Mouse (Mus musculus) limb, embryonic 13.5 days (tissue): ENCODE measurements around the gene Plekhg5. TPM values are rescaled to one million over a fixed set of nuclear protein-coding genes. Genes with fewer than 3 reads are reported as not detected.
A peak's percentile ranks its signal among the peaks of the same experiment; 100 is the strongest.

Experiments
- ATAC-seq: fragments of 200-750 bp; cut with Nextera tagmentation; 2 replicates; pipeline ENCODE4 v1.8.0; 2017; ENCODE audit warnings: low read depth, moderate number of reproducible peaks, moderate TSS enrichment; ENCODE audit not compliant: low FRiP score
- H3K27ac ChIP-seq: fragments of 300-500 bp; sonication (generic); 2 replicates; pipeline ENCODE4 v1.5.1; 2015; ENCODE audit warnings: inconsistent platforms, mild to moderate bottlenecking, moderate library complexity
- H3K27me3 ChIP-seq: fragments of 300-500 bp; sonication (generic); 2 replicates; pipeline ENCODE4 v1.6.1; 2015; ENCODE audit warnings: mild to moderate bottlenecking, inconsistent platforms
- H3K36me3 ChIP-seq: fragments of 300-500 bp; sonication (generic); 2 replicates; pipeline ENCODE4 v1.6.1; 2015; ENCODE audit warnings: inconsistent platforms, mild to moderate bottlenecking, moderate library complexity
- H3K4me1 ChIP-seq: fragments of 300-500 bp; sonication (generic); 2 replicates; pipeline ENCODE4 v1.6.1; 2015; ENCODE audit warnings: inconsistent platforms
- H3K4me2 ChIP-seq: fragments of 300-500 bp; sonication (generic); replicated peaks from 2 replicates; pipeline ENCODE4 v1.6.1; 2015; ENCODE audit warnings: inconsistent platforms, mild to moderate bottlenecking, moderate library complexity
- H3K4me3 ChIP-seq: fragments of 300-500 bp; sonication (generic); 2 replicates; pipeline ENCODE4 v1.5.1; 2015; ENCODE audit warnings: moderate library complexity, mild to moderate bottlenecking, inconsistent platforms
- H3K9ac ChIP-seq: fragments of 300-500 bp; sonication (generic); 2 replicates; pipeline ENCODE4 v1.6.1; 2015; ENCODE audit warnings: mild to moderate bottlenecking, inconsistent platforms
- H3K9me3 ChIP-seq: fragments of 300-500 bp; sonication (generic); 2 replicates; pipeline ENCODE4 v1.6.1; 2016; ENCODE audit warnings: inconsistent platforms
- WGBS: fragments of 180-500 bp; shearing (Covaris S2); methylation state at CpG from one replicate; pipeline ENCODE4 v1.1.7; 2015; 5-methylcytosine and 5-hydroxymethylcytosine counted together
- polyA plus RNA-seq: library from polyadenylated mRNA; unstranded; fragments of >200 nt; fragmentation: Nextera tagmentation; extraction: Ambion mirVana; gene quantifications from 2 replicates; pipeline ENCODE4 v1.2.1, GENCODE M21; 2015

Plekhg5 gene
- polyA plus RNA-seq, 1 experiment from 2014 or later: 17.3 TPM

DNA sequence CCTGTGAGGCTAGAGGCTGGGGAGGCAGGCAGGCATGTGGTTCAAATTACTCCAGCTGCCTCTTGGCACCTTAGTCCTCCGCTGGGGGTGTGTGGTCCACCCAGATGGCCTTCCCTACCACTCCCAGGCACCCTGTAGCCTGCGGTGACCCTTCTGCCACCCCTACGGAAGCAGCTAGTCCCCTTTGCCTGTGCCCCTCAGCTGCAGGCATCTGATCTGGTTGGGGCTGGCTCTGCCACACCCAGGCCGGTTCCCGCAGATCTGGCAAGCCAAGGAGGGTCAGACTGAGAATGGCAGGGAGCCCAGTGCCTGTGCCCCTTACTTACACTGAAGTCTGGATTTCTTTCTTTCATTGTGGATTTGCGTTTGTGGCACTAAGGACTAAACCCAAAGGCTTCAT, 1.4 kb downstream of the Plekhg5 start:
- H3K4me1 ChIP-seq: peaks cover 18% of the 10 kb centered on the region
- ATAC-seq: no peak
- H3K27ac ChIP-seq: no peak overlapping the region
- H3K36me3 ChIP-seq: no peaks in the 10 kb centered on the region
- H3K27me3 ChIP-seq: no peaks in the 10 kb centered on the region
- H3K9me3 ChIP-seq: no peaks in the 10 kb centered on the region
- H3K4me3 ChIP-seq: no peak overlapping the region
- H3K4me2 ChIP-seq: no peak overlapping the region
- 72% methylated on average over 6 of the region's 6 CpGs for WGBS
- no peak overlapping the region for H3K9ac ChIP-seq

DNA sequence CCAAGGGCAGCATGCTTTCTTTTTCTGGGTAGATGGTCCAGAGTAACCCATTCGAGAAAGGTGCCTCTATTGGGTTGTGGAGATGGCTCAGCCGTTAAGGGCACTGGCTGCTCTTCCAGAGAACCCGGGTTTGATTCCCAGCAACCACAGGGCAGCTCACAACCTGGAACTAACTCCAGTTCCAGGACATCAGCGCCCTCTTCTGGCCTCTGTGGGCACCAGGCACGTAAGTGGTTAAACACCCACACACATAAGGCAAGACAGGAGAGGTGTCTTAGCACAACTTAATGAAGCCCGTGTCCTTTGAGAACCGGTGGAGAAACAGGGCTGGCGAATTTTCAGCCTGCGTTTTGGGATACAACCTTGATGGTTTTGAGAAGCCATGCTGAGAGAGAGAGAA, 2.2 kb downstream of the Plekhg5 start:
- Histone ChIP-seq H3K4me1 (peaks cover 18% of the 10 kb centered on the region), H3K9ac (no peak overlapping the region), H3K36me3 (no peaks in the 10 kb centered on the region), H3K4me2 (no peak overlapping the region), H3K27me3 (no peaks in the 10 kb centered on the region), H3K4me3 (no peak overlapping the region), H3K27ac (no peak overlapping the region), H3K9me3 (no peaks in the 10 kb centered on the region)
- 82% methylated on average over 9 of the region's 9 CpGs for WGBS
- no peak for ATAC-seq

DNA sequence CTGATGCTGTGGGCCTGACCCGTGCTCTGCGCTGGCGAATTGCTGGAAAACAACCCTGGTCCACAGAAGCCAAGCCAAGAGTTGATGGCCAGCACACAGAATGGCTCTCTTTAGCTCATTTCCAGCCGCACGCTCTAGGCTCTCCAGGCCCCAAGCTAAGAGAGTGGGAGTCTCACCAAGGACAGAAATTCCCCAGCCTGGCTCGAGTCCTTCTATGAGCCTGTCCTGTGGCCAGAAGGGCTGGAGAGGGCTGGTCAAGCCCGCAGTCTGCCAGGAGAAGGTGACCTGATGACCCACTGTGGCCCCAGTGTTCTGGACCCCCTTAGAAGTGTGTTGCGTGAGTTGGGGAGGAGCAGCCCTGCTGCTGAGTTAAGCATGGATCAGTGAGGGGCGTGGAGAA, 4.9 kb downstream of the Plekhg5 start:
- Histone ChIP-seq H3K27ac (no peak overlapping the region), H3K9ac (no peak overlapping the region)

DNA sequence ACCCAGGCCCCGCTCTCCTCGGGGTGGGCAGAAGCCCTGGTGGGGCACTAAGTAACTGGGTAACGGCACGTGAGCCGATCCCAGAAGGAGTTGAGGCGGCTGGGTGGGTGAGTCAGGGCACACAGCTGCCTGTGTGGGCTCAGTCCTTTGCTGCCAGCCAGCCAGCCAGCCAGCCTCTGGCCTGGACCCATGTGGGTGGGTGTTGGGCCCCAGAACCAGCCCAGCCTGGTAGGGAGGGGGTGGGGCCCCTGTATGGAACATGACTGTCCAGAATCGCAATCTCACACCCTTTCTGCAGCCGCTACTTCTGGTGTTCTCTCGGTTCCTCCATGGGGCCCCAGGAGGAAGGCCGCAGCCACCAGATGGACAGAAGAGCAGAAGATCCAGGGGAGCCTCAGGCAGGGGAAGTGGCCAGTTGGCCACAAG, 5.8 kb downstream of the Plekhg5 start:
- no peak overlapping the region for H3K9ac ChIP-seq
- 85% methylated on average over 10 of the region's 10 CpGs for WGBS

More for the DNA sequence above, 4.9 kb downstream of the Plekhg5 start:
- Histone ChIP-seq H3K4me3 (no peak overlapping the region), H3K27me3 (no peaks in the 10 kb centered on the region), H3K4me1 (peaks cover 7% of the 10 kb centered on the region), H3K9me3 (no peaks in the 10 kb centered on the region), H3K36me3 (no peaks in the 10 kb centered on the region), H3K4me2 (no peak overlapping the region)
- WGBS: 84% methylated on average over 9 of the region's 9 CpGs
- ATAC-seq: no peak

DNA sequence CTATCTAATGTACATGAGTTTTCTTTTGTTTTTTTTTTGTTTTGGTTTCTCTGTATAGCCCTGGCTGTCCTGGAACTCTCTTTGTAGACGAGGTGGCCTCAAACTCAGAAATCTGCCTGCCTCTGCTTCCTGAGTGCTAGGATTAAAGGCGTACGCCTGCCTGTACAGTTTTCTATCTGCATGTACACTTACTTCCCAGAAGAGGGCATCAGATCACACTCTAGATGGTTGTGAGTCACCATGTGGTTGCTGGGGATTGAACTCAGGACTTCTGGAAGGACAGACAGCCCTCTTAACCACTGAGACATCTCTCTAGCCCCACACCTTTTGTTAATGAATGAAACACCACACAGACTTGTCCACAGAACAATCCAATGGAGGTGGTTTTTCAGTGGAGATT, 7.0 kb downstream of the Plekhg5 start:
- H3K4me2 ChIP-seq: no peak overlapping the region
- no peak for ATAC-seq
- no peaks in the 10 kb centered on the region for H3K36me3 ChIP-seq
- H3K4me1 ChIP-seq: no peaks in the 10 kb centered on the region
- 90% methylated on average over 3 of the region's 3 CpGs for WGBS
- H3K9me3 ChIP-seq: no peaks in the 10 kb centered on the region
- no peak overlapping the region for H3K9ac ChIP-seq
- H3K4me3 ChIP-seq: no peak overlapping the region
- H3K27ac ChIP-seq: no peak overlapping the region
- H3K27me3 ChIP-seq: no peaks in the 10 kb centered on the region

More for the DNA sequence above, 5.8 kb downstream of the Plekhg5 start:
- no peaks in the 10 kb centered on the region for H3K36me3 ChIP-seq
- H3K27ac ChIP-seq: no peak overlapping the region
- H3K9me3 ChIP-seq: no peaks in the 10 kb centered on the region
- no peak for ATAC-seq
- H3K4me3 ChIP-seq: no peak overlapping the region
- H3K4me1 ChIP-seq: no peaks in the 10 kb centered on the region
- no peaks in the 10 kb centered on the region for H3K27me3 ChIP-seq
- H3K4me2 ChIP-seq: no peak overlapping the region

DNA sequence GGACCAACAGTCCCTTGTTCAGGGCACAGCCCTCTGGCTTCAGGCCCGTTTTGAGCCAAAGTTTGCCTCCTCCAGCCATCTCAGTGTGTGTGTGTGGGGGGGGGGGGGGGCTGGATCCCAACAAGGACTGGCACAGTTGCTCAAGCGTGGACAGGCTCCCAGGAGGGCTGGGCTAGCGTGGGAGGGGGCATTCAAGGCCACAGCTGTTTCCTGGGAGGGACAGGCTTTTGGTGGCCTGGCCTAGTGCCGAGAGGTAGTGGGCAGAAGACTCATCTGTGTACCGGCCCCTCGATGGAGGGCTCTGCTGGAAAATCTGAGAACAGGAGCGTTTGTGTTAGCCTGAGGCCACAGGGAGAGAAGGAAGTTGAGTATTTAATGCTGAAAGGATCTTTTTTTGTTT, 7.6 kb downstream of the Plekhg5 start:
- Histone ChIP-seq H3K4me2 (no peak overlapping the region), H3K27me3 (no peaks in the 10 kb centered on the region), H3K36me3 (no peaks in the 10 kb centered on the region), H3K4me3 (no peak overlapping the region), H3K4me1 (no peaks in the 10 kb centered on the region), H3K9me3 (no peaks in the 10 kb centered on the region), H3K9ac (no peak overlapping the region), H3K27ac (no peak overlapping the region)
- no peak for ATAC-seq
- WGBS: 60% methylated on average over 7 of the region's 7 CpGs

DNA sequence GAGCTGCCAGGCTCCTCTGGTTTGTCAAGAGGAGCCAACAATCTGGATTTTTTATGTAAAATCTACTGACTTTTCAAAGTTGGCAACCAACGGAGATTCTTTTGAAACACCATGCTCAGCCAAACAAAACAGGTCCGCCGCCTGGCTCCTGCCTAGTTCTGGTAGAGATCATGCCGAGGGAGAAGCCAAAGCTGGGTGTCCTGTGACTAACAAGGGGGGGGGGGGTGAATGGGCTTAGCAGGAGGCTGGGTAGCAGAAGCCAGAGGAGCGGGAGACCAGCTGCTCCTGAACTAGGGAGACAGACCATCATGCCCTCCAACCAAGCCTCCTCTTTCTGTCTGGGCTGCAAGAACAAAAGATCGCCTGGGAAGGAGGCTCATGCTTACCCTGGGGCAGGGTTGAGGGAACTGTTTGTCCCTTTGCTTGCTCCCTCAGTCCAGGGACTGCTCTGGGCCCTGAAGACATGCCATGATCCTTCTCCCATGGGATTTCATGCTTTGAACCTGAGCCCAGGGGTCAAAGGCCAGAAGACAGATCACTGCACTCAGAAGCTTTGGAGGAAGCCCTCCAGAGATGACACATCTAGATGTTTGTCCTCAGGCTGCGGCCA, 11.4 kb downstream of the Plekhg5 start:
- 64% methylated on average over 7 of the region's 7 CpGs for WGBS
- Histone ChIP-seq H3K9ac (no peak overlapping the region), H3K4me2 (no peak overlapping the region), H3K27me3 (no peaks in the 10 kb centered on the region), H3K9me3 (0 out of 2 replicates have a peak, but pooled peaks cover 4% of the 10 kb centered on the region), H3K27ac (no peak overlapping the region), H3K4me1 (peaks cover 17% of the 10 kb centered on the region), H3K4me3 (no peak overlapping the region), H3K36me3 (0 out of 2 replicates have a peak, but pooled peaks cover under 1% of the 10 kb centered on the region)
- no peak for ATAC-seq

DNA sequence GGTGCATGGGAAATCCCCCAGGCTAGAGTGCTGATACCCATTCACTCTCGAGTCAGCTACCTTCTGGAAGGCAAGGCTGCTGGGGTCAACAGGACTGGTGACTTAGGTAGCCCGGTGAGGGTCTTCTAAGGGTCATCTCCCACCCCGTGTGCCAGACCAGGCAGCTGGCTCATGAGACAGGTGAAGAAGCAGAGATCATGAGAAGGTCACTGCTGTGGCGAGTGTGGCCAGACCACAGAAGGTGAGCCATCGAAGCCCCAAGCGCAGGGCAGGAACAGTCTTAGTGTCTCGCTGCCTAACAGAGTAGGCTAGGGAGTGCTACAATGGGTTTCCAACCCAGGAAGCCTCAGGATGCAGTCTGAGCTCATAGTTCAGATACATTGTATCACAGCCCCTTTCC, 12.3 kb downstream of the Plekhg5 start:
- H3K9me3 ChIP-seq: 0 out of 2 replicates have a peak, but pooled peaks cover 4% of the 10 kb centered on the region
- no peak for ATAC-seq
- no peak overlapping the region for H3K4me2 ChIP-seq
- H3K36me3 ChIP-seq: peaks cover 9% of the 10 kb centered on the region; the same call in 1 of the 2 replicates
- H3K27me3 ChIP-seq: no peaks in the 10 kb centered on the region
- no peak overlapping the region for H3K4me3 ChIP-seq
- no peak overlapping the region for H3K9ac ChIP-seq
- WGBS: 87% methylated on average over 7 of the region's 7 CpGs
- peaks cover 21% of the 10 kb centered on the region for H3K4me1 ChIP-seq
- no peak overlapping the region for H3K27ac ChIP-seq

DNA sequence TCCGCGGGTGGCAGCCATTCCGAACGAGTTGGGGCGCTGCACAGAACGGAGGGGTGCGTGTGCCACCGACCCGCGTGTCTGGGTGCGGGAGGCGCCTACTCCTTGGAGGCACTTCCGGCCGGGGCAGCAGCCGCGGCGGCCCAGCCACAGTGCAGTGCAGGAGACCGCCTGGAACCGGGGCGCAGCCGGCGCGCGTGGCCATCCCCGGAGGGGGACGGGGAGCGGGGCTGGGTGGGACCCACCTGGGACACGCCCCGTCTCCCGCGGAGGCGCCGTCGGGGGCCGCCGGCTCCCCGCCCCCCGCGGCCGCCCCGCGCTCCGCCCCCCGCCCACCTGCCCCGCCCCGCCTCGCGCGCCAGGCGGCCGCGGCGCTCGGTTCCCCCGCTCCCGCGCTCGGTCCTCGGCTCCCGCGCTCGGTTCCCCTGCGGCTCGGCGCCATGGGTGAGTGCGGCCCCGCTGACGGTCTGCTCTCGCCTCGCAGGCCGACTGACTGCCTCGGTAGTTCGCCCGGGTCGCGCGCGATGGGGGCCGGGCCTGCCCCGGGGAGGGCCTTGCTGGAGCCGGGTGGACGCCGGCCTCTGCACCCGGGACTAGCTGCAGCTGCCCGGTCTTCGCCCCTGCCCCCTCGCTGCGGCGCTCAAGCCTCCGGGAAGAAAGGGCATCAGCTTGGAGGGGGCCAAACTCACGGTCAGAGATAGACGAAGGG, 14.4 kb downstream of the Plekhg5 start:
- Histone ChIP-seq H3K9me3 (0 out of 2 replicates have a peak, but pooled peaks cover 4% of the 10 kb centered on the region), H3K27me3 (no peaks in the 10 kb centered on the region), H3K4me1 (peaks cover 24% of the 10 kb centered on the region), H3K9ac (peak overlapping the region; percentile 89), H3K27ac (peak overlapping the region; percentile 58), H3K36me3 (peaks cover 11% of the 10 kb centered on the region; the same call in 1 of the 2 replicates), H3K4me2 (peak overlapping the region; percentile 90), H3K4me3 (peak overlapping the region; percentile 83)
- 0% methylated on average over 54 of the region's 92 CpGs for WGBS
- ATAC-seq: peak; percentile 88

DNA sequence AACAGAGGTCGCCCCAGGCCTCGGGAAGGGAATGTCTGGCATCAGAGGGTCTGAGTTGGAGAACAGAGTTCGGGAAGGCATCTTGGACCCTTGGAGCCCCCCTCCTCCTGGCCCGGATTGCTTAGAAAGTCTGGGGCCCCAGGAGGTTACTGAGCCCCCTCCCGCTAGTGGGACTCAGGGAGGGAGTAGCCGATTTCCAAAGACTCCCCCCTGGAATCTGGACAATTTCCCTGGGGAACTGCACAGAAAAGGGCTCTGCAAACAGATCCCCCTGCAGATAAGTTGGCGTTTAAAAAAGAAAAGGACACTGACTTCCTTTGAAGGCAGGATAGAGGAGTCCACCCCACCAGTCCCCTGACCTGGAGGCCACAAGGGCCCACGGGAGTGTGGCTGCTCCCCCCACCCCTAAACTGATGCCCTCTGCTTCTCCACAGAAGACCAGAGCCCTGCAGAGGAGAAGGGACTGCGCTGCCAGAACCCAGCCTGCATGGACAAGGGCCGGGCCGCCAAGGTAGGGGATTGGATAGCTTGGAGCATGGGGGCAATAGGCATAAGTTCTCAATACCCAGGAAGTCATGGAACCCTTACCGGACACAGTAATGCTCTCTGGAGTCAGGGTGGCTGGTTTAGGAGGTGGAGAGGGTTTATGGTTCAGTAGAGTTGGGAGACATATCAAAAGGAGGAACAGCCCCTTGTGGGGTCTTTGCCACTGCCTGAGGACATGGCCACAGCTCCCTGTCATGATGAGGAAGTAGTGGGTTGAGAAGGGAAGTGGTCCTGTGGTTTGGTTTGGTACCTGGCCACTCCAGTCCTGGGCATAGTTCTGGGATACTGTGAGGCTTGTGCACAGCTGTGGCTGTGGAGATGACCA, 15.1 kb downstream of the Plekhg5 start:
- peak overlapping the region; percentile 83 for H3K4me3 ChIP-seq
- H3K36me3 ChIP-seq: peaks cover 11% of the 10 kb centered on the region; the same call in 1 of the 2 replicates
- peaks cover 28% of the 10 kb centered on the region for H3K4me1 ChIP-seq
- 0 out of 2 replicates have a peak, but pooled peaks cover 4% of the 10 kb centered on the region for H3K9me3 ChIP-seq
- no peak for ATAC-seq
- WGBS: 5% methylated on average over 12 of the region's 12 CpGs
- H3K4me2 ChIP-seq: peak overlapping the region; percentile 90
- H3K9ac ChIP-seq: peak overlapping the region; percentile 89
- peak overlapping the region; percentile 58 for H3K27ac ChIP-seq
- no peaks in the 10 kb centered on the region for H3K27me3 ChIP-seq

DNA sequence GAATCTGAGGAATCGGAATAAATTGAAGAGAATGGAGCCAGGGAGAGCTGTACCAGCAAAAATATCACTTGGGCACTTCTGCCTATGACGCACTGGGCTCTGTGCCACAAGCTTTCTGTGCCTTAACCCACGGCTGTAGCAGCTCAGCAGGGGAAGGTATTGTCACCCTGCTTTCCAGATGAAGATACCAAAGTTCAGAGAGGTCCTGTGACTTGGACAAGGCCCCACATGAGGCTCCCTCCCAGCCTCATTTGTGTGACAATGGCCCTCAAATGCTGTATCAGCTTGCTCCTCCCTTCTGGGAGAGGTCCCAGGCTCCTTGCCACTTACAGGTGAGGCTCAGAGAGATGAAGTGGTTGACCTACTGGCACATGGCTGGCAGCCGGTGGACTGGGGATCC, 15.8 kb downstream of the Plekhg5 start:
- peak overlapping the region; percentile 83; the same call in 1 of the 2 replicates for H3K4me3 ChIP-seq
- WGBS: 44% methylated on average over 4 of the region's 4 CpGs
- no peak overlapping the region for H3K27ac ChIP-seq
- H3K9me3 ChIP-seq: 0 out of 2 replicates have a peak, but pooled peaks cover 4% of the 10 kb centered on the region
- H3K9ac ChIP-seq: peak overlapping the region; percentile 55
- H3K4me1 ChIP-seq: peaks cover 35% of the 10 kb centered on the region
- peak overlapping the region; percentile 90 for H3K4me2 ChIP-seq
- peaks cover 11% of the 10 kb centered on the region; the same call in 1 of the 2 replicates for H3K36me3 ChIP-seq
- no peaks in the 10 kb centered on the region for H3K27me3 ChIP-seq
- ATAC-seq: no peak
